Mouse (Mus musculus) right cerebral cortex, adult 2 months (tissue): ENCODE measurements around the gene 1700010B08Rik.

ENCODE experiments used
- DNase-seq, 2 experiments: peaks; one replicate each; pipeline ENCODE4 v3.0.0; 2021 to 2022; ENCODE audit warnings: low spot score in 2 of 2

The 1700010B08Rik gene

GRCm38 (mm10) chr2:173722251-173722857 is 3.1 kb downstream of the 1700010B08Rik start:
- no peak for DNase-seq

GRCm38 (mm10) chr2:173724382-173724781 is 5.2 kb downstream of the 1700010B08Rik start:
- no peak for DNase-seq

- DNase-seq, result no peak
Observed at GRCm38 (mm10) chr2:173724940-173725807, 6.0 kb downstream of the 1700010B08Rik start.

GRCm38 (mm10) chr2:173725819-173726218 is 6.6 kb downstream of the 1700010B08Rik start:
- DNase-seq, result no peak

- peak; percentile 24 to 25 for DNase-seq
Observed at GRCm38 (mm10) chr2:173730444-173730966, 11.3 kb downstream of the 1700010B08Rik start.

- DNase-seq, result no peak
Observed at GRCm38 (mm10) chr2:173734426-173734825, 15.2 kb downstream of the 1700010B08Rik start.

- DNase-seq, result peak; percentile 99
Observed at GRCm38 (mm10) chr2:173737222-173737989, 18.2 kb downstream of the 1700010B08Rik start, which contains the start of gene Vapb. Gene Vapb (plus strand): TSS chr2:173737511.

- no peak for DNase-seq
Observed at GRCm38 (mm10) chr2:173738232-173738631, 19.0 kb downstream of the 1700010B08Rik start.

- no peak for DNase-seq
Observed at GRCm38 (mm10) chr2:173739107-173739506, 19.9 kb downstream of the 1700010B08Rik start.

- DNase-seq, result no peak
Observed at GRCm38 (mm10) chr2:173742090-173742489, 22.9 kb downstream of the 1700010B08Rik start.

GRCm38 (mm10) chr2:173742744-173743143 is 23.5 kb downstream of the 1700010B08Rik start:
- no peak for DNase-seq

- DNase-seq, result no peak
Observed at GRCm38 (mm10) chr2:173744070-173744815, 25.0 kb downstream of the 1700010B08Rik start.

- DNase-seq, result no peak
Observed at GRCm38 (mm10) chr2:173748961-173749659, 29.9 kb downstream of the 1700010B08Rik start.

- no peak for DNase-seq
Observed at GRCm38 (mm10) chr2:173755433-173756144, 36.4 kb downstream of the 1700010B08Rik start.

- no peak for DNase-seq
Observed at GRCm38 (mm10) chr2:173757624-173758155, 38.5 kb downstream of the 1700010B08Rik start.

- DNase-seq, result no peak
Observed at GRCm38 (mm10) chr2:173760607-173761006, 41.4 kb downstream of the 1700010B08Rik start.

GRCm38 (mm10) chr2:173764629-173765028 is 45.4 kb downstream of the 1700010B08Rik start:
- DNase-seq, result no peak

GRCm38 (mm10) chr2:173767959-173768595 is 48.9 kb downstream of the 1700010B08Rik start:
- DNase-seq, result no peak

GRCm38 (mm10) chr2:173769183-173769582 is 50.0 kb downstream of the 1700010B08Rik start:
- no peak for DNase-seq
